Mouse (Mus musculus) CH12.LX (cell line): ENCODE data around the gene Ddx10. TPM values are rescaled to one million over a fixed set of nuclear protein-coding genes. Genes with fewer than 3 reads are reported as not detected.

ENCODE experiments used
- polyA plus RNA-seq: library from polyadenylated mRNA; unstranded; fragments of >175 nt; gene quantifications from 2 replicates; pipeline ENCODE4 v1.2.1, GENCODE M21; 2012; ENCODE audit warnings: low read depth; ENCODE audit not compliant: insufficient read length
- total RNA-seq, 2 experiments: library from RNA; depleted of rRNA; stranded (reverse); fragments of 300-350 nt in 1 of 2; fragments of >200 nt in 1 of 2; gene quantifications; 2 replicates each; pipeline ENCODE4 v1.2.3; 2012 to 2014

Gene Ddx10
- total and polyA plus RNA-seq, 3 experiments = 23.4 to 64.2 (median 36.1) TPM

Other genes starting within 250 kb of the Ddx10 start
- not detected in 2 replicates for gene Exph5, start 53.6 kb upstream of the Ddx10 start, total RNA-seq (2012; rRNA removed)
- gene Exph5, start 53.6 kb upstream of the Ddx10 start, total RNA-seq (2014; rRNA removed) = not detected in 2 replicates
- gene Exph5, start 53.6 kb upstream of the Ddx10 start, polyA plus RNA-seq = 0.04 TPM in 1 of 2 replicates, not detected in the other
- gene Kdelc2, start 136.0 kb upstream of the Ddx10 start, total RNA-seq (2012; rRNA removed) = not detected in 2 replicates
- not detected in 2 replicates for gene Kdelc2, start 136.0 kb upstream of the Ddx10 start, total RNA-seq (2014; rRNA removed)
- gene Kdelc2, start 136.0 kb upstream of the Ddx10 start, polyA plus RNA-seq = not detected in 2 replicates
- gene 4930550C14Rik, start 154.3 kb upstream of the Ddx10 start, total RNA-seq (2012; rRNA removed) = 0.30 and 0.38 TPM in 2 replicates
- 1.3 and 1.7 TPM in 2 replicates for gene 4930550C14Rik, start 154.3 kb upstream of the Ddx10 start, total RNA-seq (2014; rRNA removed)
- 0.97 and 1.5 TPM in 2 replicates for gene 4930550C14Rik, start 154.3 kb upstream of the Ddx10 start, polyA plus RNA-seq